Mouse (Mus musculus): Measurements from ENCODE around the gene Ccl1. TPM values are rescaled to one million over a fixed set of nuclear protein-coding genes. Genes with fewer than 3 reads are reported as not detected.

The Ccl1 gene
- total RNA-seq (2022): not detected

- DNase-seq (ENCODE audit: low spot score in 2 of 2): no peak
Observed at GRCm38 (mm10) chr11:82305590-82305989, at the start of gene Ccl1. Gene Ccl1, minus strand, starts transcription at chr11:82305690.

GRCm38 (mm10) chr11:82351039-82351438 is 45.5 kb upstream of the Ccl1 start:
- peak; percentile 4 to 29 for DNase-seq (ENCODE audit: low spot score in 2 of 2)

GRCm38 (mm10) chr11:82340900-82341299 is 35.4 kb upstream of the Ccl1 start:
- DNase-seq (ENCODE audit: low spot score in 2 of 2): no peak

- no peak for DNase-seq (ENCODE audit: low spot score in 2 of 2)
Observed at GRCm38 (mm10) chr11:82340416-82340815, 34.9 kb upstream of the Ccl1 start.

- DNase-seq (ENCODE audit: low spot score in 2 of 2): no peak
Observed at GRCm38 (mm10) chr11:82339921-82340401, 34.5 kb upstream of the Ccl1 start.

- no peak for DNase-seq (ENCODE audit: low spot score in 2 of 2)
Observed at GRCm38 (mm10) chr11:82313153-82313552, 7.7 kb upstream of the Ccl1 start.

GRCm38 (mm10) chr11:82310336-82311045 is 5.0 kb upstream of the Ccl1 start:
- no peak for DNase-seq (ENCODE audit: low spot score in 2 of 2)

GRCm38 (mm10) chr11:82297895-82298294 is 7.6 kb downstream of the Ccl1 start:
- DNase-seq (ENCODE audit: low spot score in 2 of 2): no peak

- DNase-seq (ENCODE audit: low spot score in 2 of 2): no peak
Observed at GRCm38 (mm10) chr11:82290841-82291240, 14.6 kb downstream of the Ccl1 start.

- no peak for DNase-seq (ENCODE audit: low spot score in 2 of 2)
Observed at GRCm38 (mm10) chr11:82274149-82274812, 31.2 kb downstream of the Ccl1 start.

- no peak for DNase-seq (ENCODE audit: low spot score in 2 of 2)
Observed at GRCm38 (mm10) chr11:82259131-82259530, 46.4 kb downstream of the Ccl1 start.

GRCm38 (mm10) chr11:82255601-82256000 is 49.9 kb downstream of the Ccl1 start:
- peak; percentile 18 for DNase-seq (ENCODE audit: low spot score in 2 of 2)

- no peak for DNase-seq (ENCODE audit: low spot score in 2 of 2)
Observed at GRCm38 (mm10) chr11:82253421-82253820, 52.1 kb downstream of the Ccl1 start.

- DNase-seq (ENCODE audit: low spot score in 2 of 2): no peak
Observed at GRCm38 (mm10) chr11:82251251-82251650, 54.2 kb downstream of the Ccl1 start.

- no peak for DNase-seq (ENCODE audit: low spot score in 2 of 2)
Observed at GRCm38 (mm10) chr11:82249945-82250344, 55.5 kb downstream of the Ccl1 start.

GRCm38 (mm10) chr11:82237439-82237838 is 68.1 kb downstream of the Ccl1 start:
- no peak for DNase-seq (ENCODE audit: low spot score in 2 of 2)

GRCm38 (mm10) chr11:82235551-82236207 is 69.8 kb downstream of the Ccl1 start:
- no peak for DNase-seq (ENCODE audit: low spot score in 2 of 2)

GRCm38 (mm10) chr11:82233991-82234390 is 71.5 kb downstream of the Ccl1 start:
- DNase-seq (ENCODE audit: low spot score in 2 of 2): no peak

GRCm38 (mm10) chr11:82226976-82227375 is 78.5 kb downstream of the Ccl1 start:
- DNase-seq (ENCODE audit: low spot score in 2 of 2): no peak

GRCm38 (mm10) chr11:82225936-82226335 is 79.6 kb downstream of the Ccl1 start:
- no peak for DNase-seq (ENCODE audit: low spot score in 2 of 2)

GRCm38 (mm10) chr11:82216531-82216930 is 89.0 kb downstream of the Ccl1 start:
- no peak for DNase-seq (ENCODE audit: low spot score in 2 of 2)

- no peak for DNase-seq (ENCODE audit: low spot score in 2 of 2)
Observed at GRCm38 (mm10) chr11:82214405-82214804, 91.1 kb downstream of the Ccl1 start.

All from left cerebral cortex, adult 8-10 months (tissue).